Mouse (Mus musculus) embryo, embryonic 10.5 days (tissue): Measurements from ENCODE around the gene Gabarapl2.
"Not testable (repeated sequence)": the region's sequence is repeated elsewhere in the genome, so short reads cannot be mapped to it uniquely, and the experiment has no call there.

Experiments used
- DNase-seq: peaks from one replicate; pipeline ENCODE4 v3.0.0-alpha.2; 2015; ENCODE audit warnings: low spot score

The Gabarapl2 gene

DNA sequence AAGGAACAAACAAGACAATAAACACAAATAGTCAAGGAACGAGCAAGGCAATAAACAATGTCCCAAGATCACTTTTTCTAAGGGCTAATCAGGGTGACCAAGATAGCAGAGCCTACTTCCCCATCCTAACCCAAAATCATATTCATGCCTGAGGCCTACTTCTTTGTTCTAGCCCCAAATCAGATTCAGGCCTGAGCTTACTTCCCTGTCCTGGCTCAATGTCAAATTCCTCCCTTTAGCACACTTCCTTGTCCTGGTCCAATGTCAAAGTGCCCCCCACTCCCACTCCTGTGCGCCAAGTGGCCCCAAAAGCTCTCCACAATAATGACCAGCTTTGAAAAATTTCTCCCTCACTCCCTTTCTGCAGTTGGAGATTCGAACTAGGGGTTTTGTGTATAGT is 3.3 kb upstream of the Gabarapl2 start:
- no peak for DNase-seq

DNA sequence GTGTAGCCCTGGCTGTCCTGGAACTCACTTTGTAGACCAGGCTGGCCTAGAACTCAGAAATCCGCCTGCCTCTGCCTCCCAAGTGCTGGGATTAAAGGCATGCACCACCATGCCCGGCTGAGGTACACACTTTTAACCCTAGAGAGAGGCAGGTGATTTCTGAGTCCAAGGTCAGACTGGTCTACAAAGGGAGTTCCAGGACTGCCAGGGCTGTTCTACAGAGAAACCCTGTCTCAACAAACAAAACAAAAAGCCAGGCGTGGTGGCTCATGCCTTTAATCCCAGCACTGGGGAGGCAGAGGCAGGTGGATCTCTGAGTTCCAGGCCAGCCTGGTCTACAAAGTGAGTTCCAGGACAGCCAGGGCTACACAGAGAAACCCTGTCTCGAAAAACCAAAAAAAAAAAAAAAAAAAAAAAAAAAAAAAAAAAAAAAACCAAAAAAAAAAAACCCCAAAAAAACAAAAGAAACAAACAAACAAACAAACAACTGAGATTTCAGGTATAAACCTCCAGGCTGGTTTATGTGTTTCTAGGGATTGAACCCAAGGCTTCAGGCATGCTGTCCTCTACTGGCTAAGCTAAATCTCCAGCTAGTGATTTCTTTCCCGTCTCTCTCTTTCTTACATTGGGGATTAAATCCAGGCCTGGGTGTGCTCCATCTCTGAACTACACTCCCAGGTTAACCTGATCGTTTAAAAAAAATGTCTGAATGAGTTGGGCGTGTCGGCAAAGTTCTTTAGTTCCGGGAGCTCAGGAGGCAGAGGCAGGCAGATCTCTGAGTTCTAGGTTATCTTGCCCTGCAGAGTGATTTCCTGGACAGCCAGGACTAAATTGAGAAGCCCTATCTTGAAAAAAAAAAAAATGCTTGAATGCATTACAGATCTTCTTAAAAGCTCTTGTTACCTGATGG is 2.2 kb upstream of the Gabarapl2 start:
- not testable (repeated sequence) for DNase-seq

DNA sequence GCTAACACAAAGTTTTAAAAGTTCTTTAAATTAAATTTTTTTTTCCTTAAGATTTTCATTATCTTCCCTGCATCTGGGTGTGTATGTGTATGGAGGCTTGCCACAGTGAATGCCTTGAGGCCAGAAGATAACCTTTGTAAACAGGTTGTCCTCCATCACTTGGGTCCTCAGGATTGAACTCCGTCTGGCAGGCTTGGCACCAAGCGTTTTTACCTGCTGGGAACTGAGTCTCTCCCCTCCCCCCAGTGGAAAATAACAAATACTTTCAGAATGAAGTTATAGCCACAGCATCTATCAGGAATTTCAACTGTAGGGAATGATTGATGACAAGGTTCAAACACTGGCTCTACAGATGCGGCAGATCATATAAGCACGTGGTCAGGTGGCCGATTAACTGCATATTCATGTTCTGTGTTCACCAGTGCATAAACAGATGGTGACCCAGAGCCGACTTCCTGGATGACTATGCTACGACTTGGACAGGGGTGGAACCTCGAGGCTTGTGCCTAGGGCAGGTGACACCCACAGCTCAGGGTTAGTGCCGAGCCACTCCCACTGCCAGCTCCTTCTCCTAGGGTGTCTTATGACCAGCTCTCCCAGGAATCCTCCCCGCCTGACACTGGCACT is 874 bp upstream of the Gabarapl2 start:
- DNase-seq = peak; percentile 40

DNA sequence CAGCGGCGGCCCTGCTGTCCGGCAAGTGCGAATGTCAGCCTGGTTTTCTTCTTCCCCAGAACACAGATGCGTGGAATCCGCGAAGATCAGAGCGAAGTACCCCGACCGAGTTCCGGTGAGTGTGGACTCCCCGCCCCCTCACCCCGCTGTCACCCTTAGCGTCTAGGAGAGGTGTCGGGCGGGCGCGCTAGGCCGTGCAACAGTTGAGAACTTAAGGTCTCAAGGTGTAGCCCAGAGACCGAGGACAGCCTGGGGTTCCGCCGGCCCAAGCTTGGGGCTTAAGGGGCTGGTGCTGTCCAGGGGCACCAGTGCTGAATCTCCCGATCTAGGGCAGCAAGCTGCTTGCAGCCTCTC is 575 bp downstream of the Gabarapl2 start:
- peak; percentile 60 for DNase-seq

DNA sequence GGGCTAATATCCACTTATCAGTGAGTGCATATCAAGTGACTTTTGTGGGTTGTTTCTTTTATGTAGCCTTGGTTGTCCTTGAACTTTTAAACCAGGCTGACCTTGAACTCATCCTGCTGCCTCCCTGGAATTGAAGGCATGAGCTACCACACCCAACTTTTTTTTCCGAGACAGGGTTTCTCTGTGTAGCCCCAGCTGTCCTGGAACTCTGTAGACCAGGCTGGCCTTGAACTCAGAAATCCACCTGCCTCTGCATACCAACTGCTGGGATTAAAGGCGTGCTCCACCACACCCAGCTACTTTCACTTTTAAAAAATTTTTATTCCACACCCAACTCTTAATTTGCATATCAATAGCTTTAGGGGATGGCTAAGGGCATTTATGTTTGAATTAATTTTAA is 3.0 kb downstream of the Gabarapl2 start:
- DNase-seq = no peak

DNA sequence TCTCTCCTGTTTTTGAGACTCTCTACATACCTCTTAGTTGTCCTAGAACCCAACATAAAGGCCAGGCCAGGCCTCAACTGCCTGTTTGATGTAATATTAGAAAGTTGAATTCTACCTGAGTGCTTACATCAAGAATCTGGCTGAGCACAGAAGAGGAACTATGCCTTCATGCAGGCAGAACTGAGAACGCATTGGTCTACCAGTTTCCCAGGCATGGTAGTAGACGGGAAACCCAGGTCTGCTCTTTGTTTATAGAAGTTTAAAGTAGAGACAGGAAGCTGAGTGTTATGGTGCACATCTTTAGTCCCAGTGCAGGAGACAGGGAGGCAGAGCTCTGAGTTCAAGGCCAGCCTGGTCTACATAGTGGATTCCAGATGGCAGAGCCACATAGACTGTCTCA is 6.6 kb downstream of the Gabarapl2 start:
- DNase-seq = no peak

DNA sequence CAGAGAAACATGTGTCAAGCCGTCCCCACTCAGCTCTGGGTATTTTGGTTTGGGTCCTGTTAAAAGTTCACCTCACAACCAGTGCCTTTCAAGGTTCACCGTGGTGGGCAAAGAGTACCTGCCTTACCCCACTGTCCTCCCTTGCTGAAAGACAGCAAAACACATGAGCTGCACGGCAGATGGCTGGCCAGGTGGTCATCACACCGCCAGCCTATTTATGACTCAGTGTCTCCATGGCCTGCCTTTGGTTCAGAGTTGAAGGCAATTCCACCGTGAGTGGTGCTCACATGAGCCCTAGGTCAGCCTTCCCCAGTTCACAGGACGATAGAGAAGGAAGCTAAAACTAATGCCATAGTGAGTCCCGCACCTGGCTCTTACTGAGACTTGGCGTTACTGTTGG is 7.5 kb downstream of the Gabarapl2 start:
- no peak for DNase-seq

DNA sequence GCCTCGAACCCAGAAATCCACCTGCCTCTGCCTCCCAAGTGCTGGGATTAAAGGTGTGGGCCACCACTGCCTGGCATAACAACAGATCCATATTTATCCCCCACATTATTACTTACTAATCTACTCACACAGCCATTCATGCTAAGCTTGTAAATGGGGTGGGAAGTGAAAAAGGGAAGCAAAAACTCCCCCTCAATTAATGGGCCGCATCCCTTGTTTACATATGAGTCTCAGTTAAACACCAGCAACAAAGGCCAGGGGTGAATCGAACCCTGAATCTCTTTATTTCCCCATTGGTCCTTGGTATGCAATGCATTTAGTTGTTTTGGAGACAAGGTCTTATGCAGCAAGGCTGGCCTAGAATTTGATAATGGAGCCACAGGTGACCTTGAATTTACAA is 10.3 kb downstream of the Gabarapl2 start:
- DNase-seq = no peak

DNA sequence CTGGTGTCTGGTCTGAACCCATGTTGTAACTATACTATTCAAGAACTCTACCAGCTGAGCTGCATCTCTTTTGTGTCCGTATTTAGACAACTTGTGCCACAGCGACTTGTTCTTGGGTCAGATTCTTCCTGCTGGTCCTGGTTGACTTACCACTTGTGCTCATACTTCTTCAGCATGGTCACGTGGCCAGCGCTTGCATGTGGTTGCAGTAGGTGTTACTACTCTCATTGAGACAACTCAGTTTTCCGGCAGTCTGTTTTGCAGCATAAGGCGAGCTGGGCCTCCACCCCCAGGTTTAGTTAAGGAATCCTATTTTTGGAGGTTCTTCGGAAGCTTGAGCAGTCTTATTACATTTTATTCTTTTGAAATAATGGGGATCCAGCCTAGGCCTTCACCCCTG is 10.8 kb downstream of the Gabarapl2 start:
- DNase-seq = no peak

DNA sequence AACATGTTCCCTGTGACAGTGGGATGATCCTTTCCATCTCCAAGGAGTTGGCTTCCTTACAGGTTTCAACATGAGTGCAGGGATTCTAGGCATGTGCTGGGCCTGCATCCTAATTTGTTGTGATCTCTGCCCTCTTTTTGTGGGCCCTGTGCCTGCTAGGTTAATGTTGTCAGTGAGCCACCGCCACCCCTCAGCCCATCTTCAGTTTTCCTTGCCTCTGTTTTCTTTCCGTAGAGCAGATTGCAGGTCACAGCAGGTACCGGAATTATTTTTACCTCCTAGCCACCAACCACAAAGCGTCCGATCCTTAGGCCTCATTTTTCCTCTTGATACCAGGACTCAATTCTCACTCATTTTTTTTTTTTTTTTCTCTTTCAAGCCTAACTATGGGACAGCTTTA is 11.4 kb downstream of the Gabarapl2 start:
- no peak for DNase-seq

DNA sequence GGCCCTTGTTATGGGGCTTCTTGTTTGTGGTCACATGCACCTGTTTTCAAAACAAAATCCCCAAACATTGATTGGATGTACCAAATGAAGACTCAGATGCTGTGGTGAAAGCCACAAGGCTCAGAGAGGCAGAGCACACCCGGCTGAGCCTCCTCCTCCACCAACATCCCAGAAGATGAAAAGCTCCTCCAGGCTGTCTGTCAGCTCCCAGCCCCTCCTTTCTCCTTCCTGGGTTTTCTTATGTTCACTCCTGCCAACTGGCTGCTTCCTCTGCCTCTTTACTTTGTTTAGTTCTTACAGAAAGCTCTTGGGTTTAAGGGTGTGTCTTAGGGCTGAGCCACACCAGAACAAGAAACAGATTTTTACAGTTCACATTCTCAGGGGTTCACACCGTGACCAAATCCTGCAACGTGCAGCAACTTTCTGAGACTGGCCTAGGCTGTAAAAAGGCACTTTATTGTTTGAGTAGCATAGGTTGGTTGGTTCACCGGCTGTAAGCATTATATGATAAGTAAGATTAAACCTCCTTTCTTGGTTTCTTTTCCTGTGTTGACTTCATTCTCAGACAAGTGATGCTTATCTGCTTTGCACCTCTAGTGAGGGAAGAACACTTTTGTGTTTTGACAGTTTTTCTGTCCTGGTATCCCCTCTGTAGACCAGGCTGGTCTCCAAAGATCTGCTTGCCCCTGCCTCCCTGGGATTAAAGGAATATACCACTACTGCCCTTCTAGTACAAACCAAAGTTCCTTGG is 14.5 kb downstream of the Gabarapl2 start:
- DNase-seq = no peak

DNA sequence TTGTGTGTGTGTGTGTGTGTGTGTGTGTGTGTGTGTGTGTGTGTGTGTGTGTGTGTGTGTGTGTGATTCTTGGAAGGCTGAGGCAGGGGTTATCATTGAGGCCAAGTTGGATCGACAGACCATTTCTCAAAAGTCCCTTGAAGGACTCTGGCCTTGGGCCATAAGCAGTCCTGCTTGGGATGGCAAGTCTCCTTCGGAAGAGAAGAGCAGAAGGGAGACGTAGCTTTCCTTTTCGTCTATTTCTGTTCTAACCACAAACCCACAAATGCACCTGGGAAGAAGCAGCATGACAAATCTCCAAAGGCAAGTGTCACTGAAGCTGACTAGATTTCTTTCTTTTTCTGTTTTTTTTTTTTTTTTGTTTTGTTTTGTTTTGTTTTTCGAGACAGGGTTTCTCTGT is 15.4 kb downstream of the Gabarapl2 start:
- no peak for DNase-seq

DNA sequence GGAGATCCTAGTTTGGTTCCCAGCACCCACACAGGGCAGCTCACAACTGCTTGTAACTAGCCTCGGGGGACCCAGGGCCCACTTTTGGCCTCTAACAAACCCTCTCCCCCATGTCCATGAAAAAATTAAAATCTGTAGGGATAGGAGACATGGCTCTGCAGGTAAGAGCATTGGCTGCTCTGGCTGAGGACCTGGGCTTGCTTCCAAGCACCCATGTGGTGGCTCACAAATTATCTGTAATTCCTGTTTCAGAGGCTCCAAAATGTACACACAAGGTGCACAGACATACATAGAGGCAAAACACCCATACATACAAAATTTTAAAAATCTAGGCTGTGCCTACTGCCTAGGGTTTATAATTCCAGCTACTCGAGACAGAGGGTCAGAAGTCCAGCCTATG is 16.7 kb downstream of the Gabarapl2 start:
- no peak for DNase-seq

DNA sequence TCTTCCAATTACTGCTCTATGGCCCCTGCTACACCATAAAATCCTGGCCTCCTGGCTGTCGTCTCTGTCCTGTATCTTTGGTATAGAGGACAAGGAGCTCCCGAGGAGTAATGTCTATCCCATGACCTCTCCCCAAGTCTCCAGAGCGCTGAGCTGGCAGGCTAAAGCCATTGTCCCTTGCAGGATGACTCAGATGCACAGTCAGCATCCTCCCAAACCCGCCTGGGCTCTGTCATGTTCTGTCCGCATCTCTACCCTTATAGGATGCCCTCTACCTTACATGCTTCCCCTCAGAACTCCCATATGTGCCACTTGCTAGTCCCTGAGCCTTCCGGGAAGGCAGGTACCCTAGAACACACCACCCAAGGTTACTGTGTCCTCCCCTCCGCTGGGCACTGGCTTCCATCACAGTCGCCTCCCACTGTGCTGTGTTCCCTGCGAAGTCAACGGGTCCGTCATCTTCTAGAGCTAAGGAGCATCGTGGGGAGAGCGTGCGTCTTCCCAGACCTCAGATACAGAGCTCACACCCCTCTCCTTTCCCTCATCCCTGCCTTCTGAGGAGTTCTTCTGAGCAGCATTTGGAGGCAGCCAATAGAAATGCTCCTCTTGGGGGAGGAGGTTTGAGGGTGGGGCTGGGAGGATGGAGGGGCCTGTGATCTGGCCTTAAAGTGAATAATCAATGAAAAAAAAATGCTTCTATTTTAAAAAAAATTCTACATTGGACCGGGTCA is 20.3 kb downstream of the Gabarapl2 start:
- DNase-seq = no peak

DNA sequence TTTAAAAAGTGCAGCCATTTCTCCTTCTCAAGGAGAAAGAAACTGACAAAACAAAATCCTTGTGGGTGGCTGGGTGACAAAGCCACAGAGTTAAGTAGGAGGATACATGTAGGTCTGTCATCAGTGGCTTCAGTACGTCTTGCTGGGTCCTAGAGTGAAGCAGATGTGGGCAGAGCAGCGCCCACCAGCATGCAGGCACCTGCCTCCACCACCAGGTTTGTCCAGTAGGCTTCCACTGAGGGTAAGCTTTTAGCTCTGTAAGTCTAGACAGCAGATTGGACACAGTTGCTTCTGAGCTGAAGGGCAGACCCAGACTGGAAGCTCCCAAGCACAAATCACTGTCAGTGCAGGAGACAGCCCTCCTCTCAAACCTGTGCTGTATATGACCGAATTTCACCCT is 20.8 kb downstream of the Gabarapl2 start:
- DNase-seq = no peak

DNA sequence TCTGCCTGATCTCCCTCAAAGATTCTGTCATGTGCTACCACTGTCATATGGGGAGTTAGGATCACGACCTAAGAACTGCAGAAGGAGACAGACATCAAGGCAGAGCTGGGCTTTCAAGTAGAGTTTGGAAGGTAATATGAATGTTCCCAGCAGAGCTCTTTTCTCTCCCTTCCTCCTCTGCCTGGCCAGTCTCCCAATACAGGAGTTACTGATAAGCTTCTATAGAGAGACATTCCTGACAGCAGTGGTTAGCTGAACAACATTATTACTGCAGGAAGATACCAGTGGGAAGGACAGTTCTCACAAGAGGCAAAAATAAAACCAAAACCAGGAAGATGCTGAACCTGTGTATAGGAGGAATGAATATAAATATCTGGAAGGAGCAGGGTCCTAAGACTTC is 22.1 kb downstream of the Gabarapl2 start:
- DNase-seq = no peak

DNA sequence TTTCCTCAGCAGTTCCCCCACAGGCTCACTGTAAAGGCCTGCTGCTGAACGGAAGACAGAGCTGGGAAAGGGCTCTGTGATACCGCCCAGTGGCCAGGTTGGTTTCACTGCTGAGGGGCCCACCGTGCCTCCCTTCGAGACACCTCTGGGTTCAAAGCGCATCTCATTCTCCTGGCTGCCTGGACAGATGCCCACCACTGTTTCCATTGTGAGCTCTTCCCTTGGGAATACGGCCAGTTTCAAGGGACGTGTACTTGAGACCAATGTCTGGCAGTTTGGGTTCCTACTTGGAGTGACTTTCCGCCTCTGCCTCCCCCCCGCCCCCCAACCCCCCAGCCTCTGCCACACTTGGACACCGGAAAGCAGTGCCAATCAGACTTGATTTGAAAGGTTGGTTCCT is 22.6 kb downstream of the Gabarapl2 start:
- DNase-seq = no peak

DNA sequence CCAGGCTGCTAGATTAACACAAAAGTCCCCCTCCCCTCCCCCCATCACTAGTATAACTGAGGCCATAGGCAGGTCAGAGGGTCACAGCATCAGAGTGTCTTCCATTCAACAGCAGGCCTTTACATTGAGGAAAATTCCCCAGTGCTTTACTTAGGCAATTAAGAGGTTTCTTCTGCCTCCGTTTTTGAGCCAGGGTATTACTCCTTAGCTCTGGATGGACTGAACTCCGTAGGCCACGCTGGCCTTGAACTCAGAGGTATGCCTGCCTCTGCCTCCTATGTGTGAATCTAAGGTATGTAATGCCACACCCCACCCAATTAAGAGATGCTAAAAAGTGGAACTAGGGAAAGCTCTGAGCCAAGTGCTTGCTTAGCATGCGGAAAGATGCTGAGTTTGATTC is 23.0 kb downstream of the Gabarapl2 start:
- peak; percentile 14 for DNase-seq

DNA sequence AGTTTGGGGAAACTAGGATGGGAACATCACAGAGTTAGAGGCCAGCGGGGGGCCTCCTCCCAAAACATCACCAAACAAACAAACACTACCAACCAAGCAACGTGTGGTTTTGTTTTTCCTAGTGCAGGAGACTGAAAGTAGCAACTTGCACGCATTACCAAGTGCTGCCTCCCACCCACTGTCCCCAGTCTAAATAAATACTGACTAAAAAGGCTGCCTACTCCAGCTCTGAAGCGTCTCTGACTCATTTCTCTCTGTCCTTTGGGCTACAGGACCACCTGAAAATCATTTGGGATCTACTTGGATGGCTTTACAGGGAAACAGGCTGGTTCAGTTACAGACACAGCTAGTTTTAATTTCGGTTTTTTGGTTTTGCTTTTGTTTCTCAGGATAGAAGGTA is 23.8 kb downstream of the Gabarapl2 start:
- DNase-seq = no peak

DNA sequence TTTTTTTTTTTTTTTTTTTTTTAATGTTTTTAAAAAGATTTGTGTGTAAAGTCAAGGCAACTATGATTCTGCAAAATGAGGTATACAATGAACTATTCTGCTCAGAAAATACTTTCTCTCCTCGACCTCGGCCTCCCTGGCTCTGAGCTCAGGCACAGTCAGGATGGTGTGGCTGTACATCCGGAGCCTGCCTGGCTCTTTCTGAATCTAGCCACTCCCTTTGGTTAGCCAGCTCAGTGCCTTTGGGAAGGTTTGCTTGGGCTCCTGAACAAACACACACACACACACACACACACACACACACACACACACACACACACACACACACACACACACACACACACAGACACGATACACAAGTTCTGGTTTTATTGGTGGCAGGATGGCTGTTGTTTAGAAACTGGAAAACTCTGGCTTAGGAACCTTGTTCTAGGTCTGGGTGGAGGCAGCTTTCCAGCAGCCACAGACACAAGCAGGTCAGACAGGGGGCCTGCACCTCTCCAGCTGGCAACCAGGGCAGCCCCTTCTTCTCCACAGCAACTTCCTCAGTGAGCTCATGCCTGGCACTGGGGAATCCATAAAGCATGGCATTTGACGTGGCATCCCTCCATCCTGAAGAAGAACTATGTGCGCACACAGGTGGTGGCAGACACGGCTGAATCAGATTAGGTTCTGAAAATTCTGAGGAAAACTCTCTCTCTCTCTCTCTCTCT is 24.5 kb downstream of the Gabarapl2 start:
- DNase-seq = no peak

DNA sequence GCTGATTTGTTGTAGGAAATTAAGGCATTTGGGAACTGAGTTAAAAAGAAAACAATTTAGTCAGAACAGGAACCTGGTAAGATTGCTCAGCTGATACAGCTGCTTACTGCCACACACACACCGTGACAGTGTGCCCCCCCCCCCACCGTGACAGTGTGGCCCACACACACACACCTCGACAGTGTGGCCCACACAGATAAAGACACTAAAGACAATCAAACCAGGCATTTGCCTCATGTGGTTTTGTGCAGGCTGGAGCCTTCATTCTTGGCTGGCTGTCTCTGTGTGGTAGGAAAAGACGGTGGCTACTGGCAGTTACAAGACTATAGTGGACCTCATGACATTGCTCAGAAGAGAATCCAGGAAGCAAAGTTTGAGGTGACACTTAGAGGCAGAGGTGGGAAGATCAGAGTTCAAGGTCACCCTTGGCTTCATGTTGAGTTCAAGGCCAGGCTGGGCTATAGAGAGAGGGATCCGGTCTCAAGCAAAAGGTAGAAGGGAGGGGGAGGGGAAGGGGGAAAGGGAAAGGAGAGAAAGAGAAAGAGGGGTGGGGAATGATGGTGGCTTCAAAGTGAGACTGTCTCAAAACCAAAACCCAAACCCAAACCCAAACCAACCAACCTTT is 26.9 kb downstream of the Gabarapl2 start:
- DNase-seq = no peak
